Mouse (Mus musculus) limb, embryonic 15.5 days (tissue): ENCODE data around the gene Slc8a3. TPM values are rescaled to one million over a fixed set of nuclear protein-coding genes. Genes with fewer than 3 reads are reported as not detected.

Experiments used
- ATAC-seq: fragments of 200-750 bp; cut with Nextera tagmentation; 2 replicates; pipeline ENCODE4 v1.8.0; 2017; ENCODE audit warnings: low read depth, moderate TSS enrichment; ENCODE audit not compliant: insufficient number of reproducible peaks, low FRiP score, low TSS enrichment
- H3K27ac ChIP-seq: fragments of 300-500 bp; sonication (generic); 2 replicates; pipeline ENCODE4 v1.5.1; 2015; ENCODE audit warnings: moderate library complexity, mild to moderate bottlenecking, inconsistent platforms
- H3K27me3 ChIP-seq: fragments of 300-500 bp; sonication (generic); 2 replicates; pipeline ENCODE4 v1.6.1; 2015; ENCODE audit warnings: inconsistent platforms
- H3K36me3 ChIP-seq: fragments of 300-500 bp; sonication (generic); 2 replicates; pipeline ENCODE4 v1.6.1; 2015; ENCODE audit warnings: inconsistent platforms
- H3K4me1 ChIP-seq: fragments of 300-500 bp; sonication (generic); 2 replicates; pipeline ENCODE4 v1.6.1; 2015; ENCODE audit warnings: inconsistent platforms
- H3K4me2 ChIP-seq: fragments of 300-500 bp; sonication (generic); 2 replicates; pipeline ENCODE4 v1.6.1; 2015; ENCODE audit warnings: mild to moderate bottlenecking, inconsistent platforms
- H3K4me3 ChIP-seq: fragments of 300-500 bp; sonication (generic); 2 replicates; pipeline ENCODE4 v1.5.1; 2015; ENCODE audit warnings: mild to moderate bottlenecking, inconsistent platforms
- H3K9ac ChIP-seq: fragments of 300-500 bp; sonication (generic); 2 replicates; pipeline ENCODE4 v1.6.1; 2015; ENCODE audit warnings: inconsistent platforms
- H3K9me3 ChIP-seq: fragments of 300-500 bp; sonication (generic); 2 replicates; pipeline ENCODE4 v1.6.1; 2016; ENCODE audit warnings: inconsistent platforms
- WGBS: fragments of 180-500 bp; shearing (Covaris S2); methylation state at CpG from one replicate; pipeline ENCODE4 v1.1.7; 2015; 5-methylcytosine and 5-hydroxymethylcytosine counted together
- microRNA-seq: library from miRNA; unstranded; fragments of <30 nt; microRNA quantifications from one replicate; pipeline ENCODE4, GENCODE M21; 2016
- polyA plus RNA-seq: library from polyadenylated mRNA; unstranded; fragments of >200 nt; fragmentation: Nextera tagmentation; extraction: Ambion mirVana; gene quantifications from 2 replicates; pipeline ENCODE4 v1.2.1, GENCODE M21; 2015

Gene Slc8a3
- polyA plus RNA-seq, 1 experiment from 2014 or later, result 3.5 TPM

DNA sequence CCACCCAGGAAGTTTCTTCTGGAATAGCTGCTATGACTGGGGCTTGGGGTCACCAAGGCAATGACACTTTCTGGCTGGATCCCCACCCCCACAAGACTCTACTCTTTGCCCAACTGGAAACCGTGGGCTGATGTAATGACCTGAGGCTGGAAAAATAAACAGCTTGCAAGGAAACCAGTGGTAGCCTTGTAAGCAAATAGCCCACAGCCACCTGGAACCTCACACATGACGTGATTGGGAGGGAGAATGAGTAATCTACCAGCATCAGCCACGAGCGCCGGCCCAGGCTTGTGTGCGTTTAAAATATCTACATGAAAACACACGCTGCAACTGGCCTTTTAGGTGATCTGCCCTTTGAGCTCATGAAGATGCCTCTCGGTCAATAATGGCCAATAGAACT lies 176.1 kb downstream of the Slc8a3 start:
- no peaks in the 10 kb centered on the region for H3K4me1 ChIP-seq
- WGBS, result 72% methylated on average over 8 of the region's 8 CpGs
- no peak for ATAC-seq
- H3K9me3 ChIP-seq, result no peaks in the 10 kb centered on the region
- H3K9ac ChIP-seq, result no peak overlapping the region
- H3K36me3 ChIP-seq, result no peaks in the 10 kb centered on the region
- H3K27ac ChIP-seq, result no peak overlapping the region
- H3K4me3 ChIP-seq, result no peak overlapping the region
- no peak overlapping the region for H3K4me2 ChIP-seq
- no peaks in the 10 kb centered on the region for H3K27me3 ChIP-seq

DNA sequence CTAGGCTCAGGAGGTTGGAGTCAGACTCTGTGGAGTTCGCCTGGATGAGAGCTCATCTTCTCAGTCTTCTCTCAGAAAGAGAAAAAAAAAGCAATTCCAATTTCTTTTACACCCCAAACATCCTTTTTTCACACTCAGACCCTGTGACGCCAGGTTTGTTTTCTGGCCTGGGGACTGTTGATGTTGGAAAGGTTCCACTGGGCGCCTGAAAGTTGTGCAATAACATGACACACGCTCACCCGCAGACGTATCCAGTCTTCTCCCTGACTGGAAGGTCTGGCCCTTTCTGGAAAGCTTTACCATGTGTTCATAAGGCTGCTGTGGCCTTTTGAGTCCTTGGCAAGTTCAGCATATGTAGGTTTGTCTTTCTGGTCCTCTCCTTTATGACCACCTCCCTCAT lies 177.3 kb downstream of the Slc8a3 start:
- no peak overlapping the region for H3K9ac ChIP-seq
- no peak for ATAC-seq
- no peaks in the 10 kb centered on the region for H3K36me3 ChIP-seq
- no peak overlapping the region for H3K4me2 ChIP-seq
- no peak overlapping the region for H3K4me3 ChIP-seq
- H3K27me3 ChIP-seq, result no peaks in the 10 kb centered on the region
- H3K4me1 ChIP-seq, result no peaks in the 10 kb centered on the region
- no peaks in the 10 kb centered on the region for H3K9me3 ChIP-seq
- 59% methylated on average over 6 of the region's 6 CpGs for WGBS
- no peak overlapping the region for H3K27ac ChIP-seq

DNA sequence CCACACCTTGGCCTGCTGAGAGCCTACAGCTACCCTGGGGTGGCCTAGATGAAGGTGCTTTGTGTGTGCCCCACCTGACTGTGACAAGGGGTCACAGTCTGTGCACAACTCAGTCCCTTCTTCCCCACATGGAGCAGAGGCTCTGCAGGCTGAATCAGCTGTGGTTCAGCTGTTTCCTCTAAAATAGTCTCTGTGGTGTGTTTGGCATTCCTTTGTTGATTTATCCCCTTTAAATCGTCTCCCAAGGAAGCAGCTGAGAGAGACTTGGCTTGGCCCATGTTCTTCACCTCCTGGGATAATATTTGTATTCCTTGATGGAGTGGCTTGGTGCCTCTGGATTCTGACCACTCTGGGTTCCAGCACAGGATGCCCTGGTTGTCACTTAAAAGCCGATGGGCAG lies 180.9 kb downstream of the Slc8a3 start:
- ATAC-seq, result no peak
- Histone ChIP-seq H3K4me1 (no peaks in the 10 kb centered on the region), H3K9ac (no peak overlapping the region), H3K36me3 (no peaks in the 10 kb centered on the region), H3K4me3 (no peak overlapping the region), H3K4me2 (no peak overlapping the region), H3K27me3 (no peaks in the 10 kb centered on the region), H3K27ac (no peak overlapping the region), H3K9me3 (no peaks in the 10 kb centered on the region)
- WGBS, result 51% methylated on average over 2 of the region's 2 CpGs

DNA sequence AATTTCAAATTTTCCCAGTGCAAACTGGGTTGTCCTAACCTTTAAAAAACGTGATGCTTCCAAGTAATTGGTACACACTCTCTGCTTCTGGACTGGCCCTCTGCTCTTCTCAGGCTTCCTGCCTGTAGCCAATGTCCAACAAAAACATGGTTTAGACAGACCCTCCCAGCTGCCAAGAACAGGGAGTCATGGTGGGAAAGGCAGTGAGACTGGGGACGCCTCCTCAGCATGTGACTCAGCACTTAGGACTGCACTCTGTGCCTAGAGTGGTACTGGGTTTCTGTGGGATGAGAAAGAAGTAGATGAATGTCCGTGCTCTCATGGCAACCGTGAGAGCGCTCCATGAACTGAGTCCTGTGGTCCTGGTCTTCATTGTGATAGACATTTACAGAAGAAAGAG lies 182.1 kb downstream of the Slc8a3 start:
- WGBS, result 77% methylated on average over 5 of the region's 5 CpGs

DNA sequence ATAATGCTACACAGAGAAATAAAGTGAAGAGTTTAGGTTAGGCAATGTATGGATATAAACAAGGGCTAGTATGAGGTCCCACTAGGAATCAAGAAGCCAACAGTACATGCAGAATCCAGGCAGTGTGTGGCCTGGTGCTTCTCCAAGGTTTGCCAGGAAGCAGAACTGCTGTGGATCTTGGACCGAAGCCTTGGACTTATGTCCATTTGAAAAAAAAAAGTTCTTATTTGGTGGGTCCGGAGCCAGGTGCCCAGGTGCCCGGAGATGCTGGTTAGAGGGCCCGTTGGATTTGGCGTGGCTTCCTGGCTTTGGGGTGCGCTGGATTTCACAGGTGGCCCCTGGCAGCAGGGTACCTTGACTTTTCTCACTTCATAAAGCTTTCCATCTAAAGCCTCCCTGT lies 185.0 kb downstream of the Slc8a3 start:
- H3K4me3 ChIP-seq, result no peak overlapping the region
- H3K9ac ChIP-seq, result no peak overlapping the region
- no peak overlapping the region for H3K4me2 ChIP-seq
- no peaks in the 10 kb centered on the region for H3K4me1 ChIP-seq
- no peak for ATAC-seq
- H3K36me3 ChIP-seq, result no peaks in the 10 kb centered on the region
- H3K9me3 ChIP-seq, result no peaks in the 10 kb centered on the region
- WGBS, result 76% methylated on average over 6 of the region's 6 CpGs
- H3K27me3 ChIP-seq, result no peaks in the 10 kb centered on the region
- no peak overlapping the region for H3K27ac ChIP-seq

More for the DNA sequence above, 182.1 kb downstream of the Slc8a3 start:
- H3K4me1 ChIP-seq, result no peaks in the 10 kb centered on the region
- H3K9me3 ChIP-seq, result no peaks in the 10 kb centered on the region
- H3K9ac ChIP-seq, result no peak overlapping the region
- H3K27me3 ChIP-seq, result no peaks in the 10 kb centered on the region
- H3K36me3 ChIP-seq, result no peaks in the 10 kb centered on the region
- no peak for ATAC-seq
- no peak overlapping the region for H3K4me3 ChIP-seq
- H3K27ac ChIP-seq, result no peak overlapping the region
- H3K4me2 ChIP-seq, result no peak overlapping the region

Small RNA genes within 50 kb of the gene (microRNA-seq; reads per million reads assigned to microRNA genes)
- gene Mir3067, result not detected

Other genes with a start within 250 kb of the Slc8a3 start
- gene Gm4787, start 46.3 kb upstream of the Slc8a3 start, polyA plus RNA-seq, result 0.11 and 0.20 TPM in 2 replicates
- 0.32 and 0.45 TPM in 2 replicates for gene Adam4, start 88.8 kb upstream of the Slc8a3 start, polyA plus RNA-seq
- gene Cox16, start 151.9 kb upstream of the Slc8a3 start, polyA plus RNA-seq, result 115 and 123 TPM in 2 replicates
- gene Gm20498, start 199.7 kb upstream of the Slc8a3 start, polyA plus RNA-seq, result 25.2 and 27.3 TPM in 2 replicates
- 32.2 and 35.0 TPM in 2 replicates for gene Synj2bp, start 199.7 kb upstream of the Slc8a3 start, polyA plus RNA-seq
- 0.28 and 0.30 TPM in 2 replicates for gene Adam21, start 235.3 kb upstream of the Slc8a3 start, polyA plus RNA-seq